Mouse (Mus musculus): ENCODE data around the gene Zfp384.
A peak's percentile ranks its signal among the peaks of the same experiment; 100 is the strongest.

Gene Zfp384

GRCm38 (mm10) chr6:125009129-125009180 lies at the start of gene Zfp384:
Gene Zfp384 (plus strand): TSS chr6:125009145.
- no peak for DNase-seq (ENCODE audit: low spot score)

GRCm38 (mm10) chr6:124959960-124960359 lies 49.0 kb upstream of the Zfp384 start:
- DNase-seq (ENCODE audit: low spot score): no peak

GRCm38 (mm10) chr6:124961021-124961420 lies 47.9 kb upstream of the Zfp384 start:
- no peak for DNase-seq (ENCODE audit: low spot score)

GRCm38 (mm10) chr6:124964638-124965037 lies 44.3 kb upstream of the Zfp384 start:
- DNase-seq (ENCODE audit: low spot score): no peak

GRCm38 (mm10) chr6:124965088-124965719 lies 43.7 kb upstream of the Zfp384 start, which contains the start of gene Cops7a:
Gene Cops7a (minus strand): TSS chr6:124965538.
- peak; percentile 94 for DNase-seq (ENCODE audit: low spot score)

GRCm38 (mm10) chr6:124965747-124966146 lies 43.2 kb upstream of the Zfp384 start:
- DNase-seq (ENCODE audit: low spot score): no peak

- no peak for DNase-seq (ENCODE audit: low spot score)
These were observed 42.4 kb upstream of the Zfp384 start for GRCm38 (mm10) chr6:124966466-124967118.

- no peak for DNase-seq (ENCODE audit: low spot score)
These were observed 41.2 kb upstream of the Zfp384 start for GRCm38 (mm10) chr6:124967766-124968165.

GRCm38 (mm10) chr6:124992241-124992640 lies 16.7 kb upstream of the Zfp384 start:
- no peak for DNase-seq (ENCODE audit: low spot score)

GRCm38 (mm10) chr6:124993365-124993764 lies 15.6 kb upstream of the Zfp384 start:
- no peak for DNase-seq (ENCODE audit: low spot score)

- DNase-seq (ENCODE audit: low spot score): no peak
These were observed 15.1 kb upstream of the Zfp384 start for GRCm38 (mm10) chr6:124993876-124994275.

GRCm38 (mm10) chr6:124995246-124995645 lies 13.7 kb upstream of the Zfp384 start:
- no peak for DNase-seq (ENCODE audit: low spot score)

GRCm38 (mm10) chr6:124995831-124996403 lies 13.0 kb upstream of the Zfp384 start:
- no peak for DNase-seq (ENCODE audit: low spot score)

- peak; percentile 52 for DNase-seq (ENCODE audit: low spot score)
These were observed 12.1 kb upstream of the Zfp384 start, which contains the start of gene Pianp for GRCm38 (mm10) chr6:124996551-124997501. Gene Pianp (plus strand): TSS chr6:124996694.

GRCm38 (mm10) chr6:124998066-124998465 lies 10.9 kb upstream of the Zfp384 start:
- DNase-seq (ENCODE audit: low spot score): no peak

GRCm38 (mm10) chr6:124999091-124999490 lies 9.9 kb upstream of the Zfp384 start:
- DNase-seq (ENCODE audit: low spot score): no peak

- no peak for DNase-seq (ENCODE audit: low spot score)
These were observed 9.4 kb upstream of the Zfp384 start for GRCm38 (mm10) chr6:124999546-124999945.

GRCm38 (mm10) chr6:125003706-125004105 lies 5.2 kb upstream of the Zfp384 start:
- DNase-seq (ENCODE audit: low spot score): no peak

- no peak for DNase-seq (ENCODE audit: low spot score)
These were observed 3.9 kb upstream of the Zfp384 start for GRCm38 (mm10) chr6:125005086-125005485.

- DNase-seq (ENCODE audit: low spot score): no peak
These were observed 885 bp upstream of the Zfp384 start for GRCm38 (mm10) chr6:125008060-125008459.

- DNase-seq (ENCODE audit: low spot score): peak; percentile 87
These were observed 288 bp upstream of the Zfp384 start for GRCm38 (mm10) chr6:125008586-125009128.
